Mouse (Mus musculus): ENCODE measurements around the gene Fam90a1a.

- TF ChIP-seq CTCF (IDR thresholded peaks at IDR 0.05; ENCODE audit: low read depth) (no peak), EP300 (IDR thresholded peaks at IDR 0.05; ENCODE audit: low read depth) (no peak)
Measured at GRCm38 (mm10) chr8:21911931-21912330, 46.6 kb upstream of the Fam90a1a start.
